Mouse (Mus musculus): Measurements from ENCODE around the gene Sox5. TPM values are rescaled to one million over a fixed set of nuclear protein-coding genes. Genes with fewer than 3 reads are reported as not detected.

Sox5 gene
- polyA plus RNA-seq, 1 experiment from 2014 or later: 17.2 TPM

DNA sequence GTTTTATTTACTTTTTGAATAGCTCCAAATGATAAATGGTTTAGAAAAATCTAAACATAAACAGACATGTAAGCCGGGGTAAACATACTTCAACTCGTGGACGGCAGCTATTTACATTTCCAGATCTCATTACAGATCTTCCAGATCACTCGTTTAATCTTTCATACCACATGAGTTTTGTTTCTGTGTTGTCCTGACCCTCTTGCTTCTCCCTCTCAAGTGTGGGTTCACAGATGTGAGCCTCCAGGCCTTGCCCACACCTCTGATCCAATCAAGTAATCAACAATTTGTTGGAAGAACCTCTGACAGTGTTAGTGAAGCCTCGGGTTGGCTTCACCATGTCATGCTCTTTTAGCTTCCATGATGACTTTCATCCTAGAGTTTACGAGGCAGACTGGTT is 903.3 kb downstream of the Sox5 start:
- Histone ChIP-seq H3K4me2 (ENCODE audit: low read length) (no peak overlapping the region), H3K36me3 (ENCODE audit: control insufficient read depth, insufficient read depth, low read length) (no peaks in the 10 kb centered on the region), H3K4me1 (replicated peaks; ENCODE audit: control insufficient read depth, insufficient read depth, low read length) (no peaks in the 10 kb centered on the region), H3K27me3 (replicated peaks; ENCODE audit: control insufficient read depth, insufficient read depth, low read length) (no peaks in the 10 kb centered on the region), H3K4me3 (ENCODE audit: low read depth, low read length) (no peak overlapping the region), H3K27ac (ENCODE audit: low read depth) (no peak overlapping the region), H3K9ac (ENCODE audit: low read length) (no peak overlapping the region), H3K9me3 (ENCODE audit: control insufficient read depth, low read length) (no peaks in the 10 kb centered on the region)
- ATAC-seq (replicated peaks; ENCODE audit: low FRiP score, low TSS enrichment, low read depth) (no peak), DNase-seq (ENCODE audit: low spot score) (no peak)
- 42% methylated on average over 6 of the region's 6 CpGs for WGBS

DNA sequence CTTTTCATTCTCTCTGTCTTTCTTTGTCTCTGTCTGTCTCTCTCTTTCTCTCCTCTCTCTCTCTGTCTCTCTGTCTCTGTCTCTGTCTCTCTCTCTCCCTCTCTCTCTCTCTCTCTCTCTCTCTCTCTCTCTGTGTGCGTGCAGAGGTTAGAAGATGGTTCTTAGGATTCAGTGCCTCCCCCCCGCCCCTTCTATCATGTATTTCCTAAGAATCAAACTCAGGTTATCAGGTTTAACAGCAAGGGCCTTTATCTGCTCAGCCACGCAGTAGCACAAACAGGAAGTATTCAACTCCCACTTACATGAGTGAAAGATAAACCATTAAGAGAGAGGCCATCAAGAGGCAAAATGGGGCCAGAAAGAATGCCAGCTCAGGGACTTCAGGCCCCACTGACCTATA is 913.0 kb downstream of the Sox5 start:
- no peaks in the 10 kb centered on the region for H3K9me3 ChIP-seq (ENCODE audit: control insufficient read depth, low read length)
- no peak for DNase-seq (ENCODE audit: low spot score)
- H3K9ac ChIP-seq (ENCODE audit: low read length): no peak overlapping the region
- ATAC-seq (replicated peaks; ENCODE audit: low FRiP score, low TSS enrichment, low read depth): no peak
- H3K4me1 ChIP-seq (replicated peaks; ENCODE audit: control insufficient read depth, insufficient read depth, low read length): peaks cover 13% of the 10 kb centered on the region
- 76% methylated on average over 3 of the region's 3 CpGs for WGBS
- no peak overlapping the region for H3K4me2 ChIP-seq (ENCODE audit: low read length)
- no peak overlapping the region for H3K27ac ChIP-seq (ENCODE audit: low read depth)
- H3K27me3 ChIP-seq (replicated peaks; ENCODE audit: control insufficient read depth, insufficient read depth, low read length): no peaks in the 10 kb centered on the region
- no peak overlapping the region for H3K4me3 ChIP-seq (ENCODE audit: low read depth, low read length)
- H3K36me3 ChIP-seq (ENCODE audit: control insufficient read depth, insufficient read depth, low read length): no peaks in the 10 kb centered on the region

DNA sequence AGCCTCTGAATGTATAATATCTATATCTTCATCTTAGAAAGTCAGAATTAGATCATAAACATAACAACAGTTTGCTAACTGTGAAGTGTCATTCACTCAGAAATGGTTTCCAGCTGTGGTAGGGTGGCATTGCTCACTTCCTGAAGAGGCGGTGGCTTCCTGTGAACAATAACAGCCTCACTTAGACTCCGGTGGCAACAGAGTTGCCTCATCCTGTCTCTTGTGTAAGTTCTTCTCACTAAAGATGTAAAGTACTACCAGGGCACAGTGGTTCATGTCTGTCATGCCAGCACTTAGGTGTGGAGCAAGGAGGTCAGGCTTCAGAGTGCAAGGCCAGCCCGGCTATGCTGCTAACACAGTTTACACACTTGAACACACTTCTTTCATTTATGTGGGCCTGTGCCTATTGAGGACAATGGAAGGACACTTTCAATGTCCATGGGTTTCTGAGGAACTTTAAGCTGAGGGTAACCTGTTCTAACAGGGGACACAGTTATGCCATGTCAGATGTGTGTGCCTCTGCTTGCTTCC is 913.6 kb downstream of the Sox5 start:
- DNase-seq (ENCODE audit: low spot score) (no peak), ATAC-seq (replicated peaks; ENCODE audit: low FRiP score, low TSS enrichment, low read depth) (no peak)
- H3K4me3 ChIP-seq (ENCODE audit: low read depth, low read length): no peak overlapping the region
- no peaks in the 10 kb centered on the region for H3K27me3 ChIP-seq (replicated peaks; ENCODE audit: control insufficient read depth, insufficient read depth, low read length)
- H3K27ac ChIP-seq (ENCODE audit: low read depth): no peak overlapping the region
- no peaks in the 10 kb centered on the region for H3K36me3 ChIP-seq (ENCODE audit: control insufficient read depth, insufficient read depth, low read length)
- WGBS: 64% methylated on average over 3 of the region's 3 CpGs
- H3K9me3 ChIP-seq (ENCODE audit: control insufficient read depth, low read length): no peaks in the 10 kb centered on the region
- peaks cover 13% of the 10 kb centered on the region for H3K4me1 ChIP-seq (replicated peaks; ENCODE audit: control insufficient read depth, insufficient read depth, low read length)
- H3K9ac ChIP-seq (ENCODE audit: low read length): no peak overlapping the region
- no peak overlapping the region for H3K4me2 ChIP-seq (ENCODE audit: low read length)

DNA sequence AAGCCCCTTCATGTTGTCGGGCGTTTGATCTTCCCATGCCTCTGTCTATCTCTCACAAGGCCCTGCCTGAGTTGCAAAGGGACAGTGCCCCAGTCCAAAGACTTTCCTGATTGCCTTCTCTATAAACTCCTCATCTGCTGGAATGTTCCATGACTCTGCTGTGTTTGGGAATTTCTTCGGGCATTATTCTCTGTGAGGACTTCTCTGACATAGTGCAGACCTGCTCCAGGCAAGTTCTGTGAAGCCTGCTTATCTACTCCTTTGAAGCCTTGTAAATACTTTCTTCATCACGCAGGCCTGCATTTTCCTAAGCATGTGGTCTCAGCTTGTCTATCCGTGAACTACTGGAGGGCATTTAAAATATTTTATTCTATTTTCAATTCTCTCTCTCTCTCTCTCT is 914.7 kb downstream of the Sox5 start:
- Histone ChIP-seq H3K9me3 (ENCODE audit: control insufficient read depth, low read length) (no peaks in the 10 kb centered on the region), H3K27ac (ENCODE audit: low read depth) (peak overlapping the region; percentile 55; the same call in 1 of the 2 replicates), H3K36me3 (ENCODE audit: control insufficient read depth, insufficient read depth, low read length) (no peaks in the 10 kb centered on the region), H3K27me3 (replicated peaks; ENCODE audit: control insufficient read depth, insufficient read depth, low read length) (no peaks in the 10 kb centered on the region), H3K4me1 (replicated peaks; ENCODE audit: control insufficient read depth, insufficient read depth, low read length) (peaks cover 13% of the 10 kb centered on the region), H3K4me3 (ENCODE audit: low read depth, low read length) (no peak overlapping the region), H3K9ac (ENCODE audit: low read length) (no peak overlapping the region), H3K4me2 (ENCODE audit: low read length) (no peak overlapping the region)
- DNase-seq (ENCODE audit: low spot score): no peak
- ATAC-seq (replicated peaks; ENCODE audit: low FRiP score, low TSS enrichment, low read depth): peak; percentile 61; the same call in 1 of the 2 replicates
- 17% methylated on average over 5 of the region's 5 CpGs for WGBS

DNA sequence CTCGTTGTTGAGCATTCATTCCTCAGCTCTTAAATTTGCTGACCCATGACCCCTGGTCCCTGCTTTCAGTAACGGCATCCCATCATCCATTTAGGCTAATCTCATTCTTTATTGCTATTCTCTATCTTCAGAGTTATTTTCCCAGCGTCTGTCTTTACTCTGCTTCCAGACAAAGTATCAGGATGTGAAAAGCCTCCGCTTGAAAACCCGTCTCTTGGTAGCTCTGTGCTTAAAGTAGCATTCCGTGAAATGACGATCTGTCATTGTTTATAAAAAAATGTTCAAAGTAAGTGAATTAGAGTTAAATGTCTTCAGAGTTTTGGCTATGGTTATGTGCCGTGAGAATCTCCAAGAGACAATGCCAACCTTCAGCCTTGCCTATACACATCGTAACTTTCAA is 915.2 kb downstream of the Sox5 start:
- WGBS: 27% methylated on average over 9 of the region's 9 CpGs
- no peak for ATAC-seq (replicated peaks; ENCODE audit: low FRiP score, low TSS enrichment, low read depth)

DNA sequence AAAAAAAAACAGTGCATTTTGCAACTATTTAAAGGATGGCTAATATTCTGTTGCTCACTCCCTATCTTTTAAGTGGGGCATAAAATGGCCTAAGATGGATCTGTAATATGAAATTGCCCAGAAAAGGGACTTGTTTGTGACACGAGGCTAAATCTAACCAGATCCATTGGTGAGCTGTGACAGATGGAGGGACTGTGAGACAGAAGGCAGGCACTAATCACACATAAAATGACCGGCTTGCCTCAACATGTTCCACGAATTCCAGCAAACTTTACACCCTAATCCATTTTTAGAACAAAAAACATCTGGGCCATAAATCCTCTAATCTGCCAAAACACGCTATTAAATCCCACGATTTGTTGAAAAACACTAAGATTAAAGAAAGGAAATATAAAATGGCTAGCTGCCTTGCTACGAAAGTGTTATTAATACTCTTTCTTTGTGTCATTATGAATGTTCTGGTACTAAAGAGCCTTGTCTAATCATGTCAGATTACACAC is 919.1 kb downstream of the Sox5 start:
- H3K36me3 ChIP-seq (ENCODE audit: control insufficient read depth, insufficient read depth, low read length): no peaks in the 10 kb centered on the region
- no peak overlapping the region for H3K4me2 ChIP-seq (ENCODE audit: low read length)
- no peak overlapping the region for H3K4me3 ChIP-seq (ENCODE audit: low read depth, low read length)
- WGBS: 32% methylated on average over 6 of the region's 6 CpGs
- no peak for DNase-seq (ENCODE audit: low spot score)
- H3K4me1 ChIP-seq (replicated peaks; ENCODE audit: control insufficient read depth, insufficient read depth, low read length): peaks cover 10% of the 10 kb centered on the region
- H3K27me3 ChIP-seq (replicated peaks; ENCODE audit: control insufficient read depth, insufficient read depth, low read length): no peaks in the 10 kb centered on the region
- no peak overlapping the region for H3K9ac ChIP-seq (ENCODE audit: low read length)
- no peak for ATAC-seq (replicated peaks; ENCODE audit: low FRiP score, low TSS enrichment, low read depth)
- no peak overlapping the region for H3K27ac ChIP-seq (ENCODE audit: low read depth)
- H3K9me3 ChIP-seq (ENCODE audit: control insufficient read depth, low read length): no peaks in the 10 kb centered on the region

More for the DNA sequence above, 915.2 kb downstream of the Sox5 start:
- Histone ChIP-seq H3K9me3 (ENCODE audit: control insufficient read depth, low read length) (no peaks in the 10 kb centered on the region), H3K36me3 (ENCODE audit: control insufficient read depth, insufficient read depth, low read length) (no peaks in the 10 kb centered on the region), H3K4me1 (replicated peaks; ENCODE audit: control insufficient read depth, insufficient read depth, low read length) (peaks cover 13% of the 10 kb centered on the region), H3K27me3 (replicated peaks; ENCODE audit: control insufficient read depth, insufficient read depth, low read length) (no peaks in the 10 kb centered on the region), H3K27ac (ENCODE audit: low read depth) (peak overlapping the region; percentile 55; the same call in 1 of the 2 replicates), H3K4me3 (ENCODE audit: low read depth, low read length) (no peak overlapping the region), H3K9ac (ENCODE audit: low read length) (no peak overlapping the region), H3K4me2 (ENCODE audit: low read length) (no peak overlapping the region)
- DNase-seq (ENCODE audit: low spot score): no peak

DNA sequence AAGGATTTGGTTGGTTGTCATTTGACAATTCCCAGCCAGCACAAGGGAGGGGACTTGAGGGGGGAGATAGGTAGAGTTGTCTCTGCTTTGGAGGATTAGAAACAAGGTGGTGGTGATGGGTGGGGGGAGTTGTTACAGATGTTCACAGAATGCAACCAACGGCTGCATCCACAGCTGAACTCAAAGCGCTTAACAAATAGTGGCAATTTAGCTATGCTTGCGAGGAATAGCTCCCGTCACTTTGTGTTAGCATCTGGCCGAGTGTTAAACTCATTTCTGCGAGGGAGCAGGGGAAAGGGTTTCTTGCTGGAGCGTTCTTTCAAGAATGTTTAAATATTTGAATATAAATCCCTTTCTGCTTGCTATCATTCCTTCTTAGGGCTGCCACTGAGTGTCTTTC is 921.7 kb downstream of the Sox5 start:
- Histone ChIP-seq H3K4me1 (replicated peaks; ENCODE audit: control insufficient read depth, insufficient read depth, low read length) (peaks cover 3% of the 10 kb centered on the region; the same call in 1 of the 2 replicates), H3K27ac (ENCODE audit: low read depth) (no peak overlapping the region), H3K36me3 (ENCODE audit: control insufficient read depth, insufficient read depth, low read length) (no peaks in the 10 kb centered on the region), H3K9ac (ENCODE audit: low read length) (no peak overlapping the region), H3K9me3 (ENCODE audit: control insufficient read depth, low read length) (no peaks in the 10 kb centered on the region), H3K27me3 (replicated peaks; ENCODE audit: control insufficient read depth, insufficient read depth, low read length) (no peaks in the 10 kb centered on the region), H3K4me3 (ENCODE audit: low read depth, low read length) (no peak overlapping the region), H3K4me2 (ENCODE audit: low read length) (no peak overlapping the region)
- no peak for ATAC-seq (replicated peaks; ENCODE audit: low FRiP score, low TSS enrichment, low read depth)
- DNase-seq (ENCODE audit: low spot score): no peak
- WGBS: 51% methylated on average over 7 of the region's 7 CpGs

DNA sequence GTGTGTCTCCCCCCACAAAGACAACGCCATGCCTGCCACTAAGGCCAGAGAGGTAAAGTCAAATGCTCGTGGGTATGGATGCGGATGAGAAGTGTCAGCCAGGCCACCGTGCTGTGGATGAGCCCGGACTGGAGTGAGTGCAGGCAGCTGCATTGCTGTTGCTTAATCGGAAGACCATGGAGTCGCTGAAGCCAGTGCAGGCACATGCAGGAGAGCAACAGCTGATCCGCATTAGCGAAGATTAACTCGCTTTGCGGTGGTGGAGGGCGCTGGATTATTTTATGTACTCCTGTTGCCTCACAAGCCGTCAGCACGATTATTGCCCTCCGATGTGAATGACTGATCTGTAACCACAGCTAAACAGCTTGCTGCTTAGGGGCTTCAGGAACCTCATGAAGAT is 922.2 kb downstream of the Sox5 start:
- no peak for DNase-seq (ENCODE audit: low spot score)
- WGBS: 57% methylated on average over 15 of the region's 15 CpGs
- Histone ChIP-seq H3K4me1 (replicated peaks; ENCODE audit: control insufficient read depth, insufficient read depth, low read length) (peaks cover 3% of the 10 kb centered on the region; the same call in 1 of the 2 replicates), H3K27me3 (replicated peaks; ENCODE audit: control insufficient read depth, insufficient read depth, low read length) (no peaks in the 10 kb centered on the region), H3K27ac (ENCODE audit: low read depth) (no peak overlapping the region), H3K4me3 (ENCODE audit: low read depth, low read length) (no peak overlapping the region), H3K36me3 (ENCODE audit: control insufficient read depth, insufficient read depth, low read length) (no peaks in the 10 kb centered on the region), H3K4me2 (ENCODE audit: low read length) (no peak overlapping the region), H3K9me3 (ENCODE audit: control insufficient read depth, low read length) (no peaks in the 10 kb centered on the region), H3K9ac (ENCODE audit: low read length) (no peak overlapping the region)
- no peak for ATAC-seq (replicated peaks; ENCODE audit: low FRiP score, low TSS enrichment, low read depth)

DNA sequence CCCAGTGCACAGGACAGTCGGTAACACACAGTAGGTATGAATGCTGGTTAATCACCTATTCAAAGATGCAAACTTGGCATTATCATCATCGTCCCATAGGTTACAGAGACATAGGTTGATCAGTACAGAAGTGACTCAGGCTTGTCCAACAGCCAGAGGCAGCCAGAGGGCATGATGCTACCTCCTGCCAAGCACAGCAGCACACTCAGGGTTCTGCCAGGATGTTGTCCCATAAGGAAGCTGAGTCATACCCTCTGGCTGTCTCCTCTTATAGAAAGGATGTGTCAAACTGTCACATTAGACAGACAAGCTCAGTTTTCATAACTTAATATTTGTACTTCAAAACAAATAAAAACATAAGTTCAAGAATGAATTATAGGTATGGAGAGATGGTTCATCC is 923.2 kb downstream of the Sox5 start:
- H3K4me2 ChIP-seq (ENCODE audit: low read length): no peak overlapping the region
- DNase-seq (ENCODE audit: low spot score) (no peak), ATAC-seq (replicated peaks; ENCODE audit: low FRiP score, low TSS enrichment, low read depth) (no peak)
- 96% methylated on average over 2 of the region's 2 CpGs for WGBS
- H3K36me3 ChIP-seq (ENCODE audit: control insufficient read depth, insufficient read depth, low read length): no peaks in the 10 kb centered on the region
- H3K4me1 ChIP-seq (replicated peaks; ENCODE audit: control insufficient read depth, insufficient read depth, low read length): peaks cover 3% of the 10 kb centered on the region; the same call in 1 of the 2 replicates
- no peak overlapping the region for H3K4me3 ChIP-seq (ENCODE audit: low read depth, low read length)
- H3K27ac ChIP-seq (ENCODE audit: low read depth): no peak overlapping the region
- H3K27me3 ChIP-seq (replicated peaks; ENCODE audit: control insufficient read depth, insufficient read depth, low read length): no peaks in the 10 kb centered on the region
- H3K9ac ChIP-seq (ENCODE audit: low read length): no peak overlapping the region
- H3K9me3 ChIP-seq (ENCODE audit: control insufficient read depth, low read length): no peaks in the 10 kb centered on the region

Data from intestine, embryonic 14.5 days (tissue).